8 mouse cellular contexts compared by ENCODE assay signal in the genomic region with DNA sequence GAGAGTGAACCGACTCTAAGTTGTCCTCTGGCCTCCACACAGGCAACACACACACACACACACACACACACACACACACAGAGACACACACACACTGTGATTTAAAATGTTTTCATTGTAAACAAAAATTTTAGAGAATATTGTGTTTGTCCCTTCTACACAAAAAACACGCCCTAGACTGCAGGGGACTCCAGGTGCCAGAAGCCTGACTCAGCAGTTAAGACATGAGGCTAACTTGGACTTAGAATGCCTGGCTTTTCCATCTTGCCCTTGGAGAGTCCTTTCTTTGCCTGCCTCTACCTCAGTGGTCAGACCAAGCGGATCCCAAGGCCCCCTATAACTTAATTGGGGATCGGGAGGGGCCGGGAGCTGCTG. TPM values are rescaled to one million over a fixed set of nuclear protein-coding genes. Genes with fewer than 3 reads are reported as not detected.
DNase-seq lines count a peak whose midpoint lies in the region; ATAC-seq and TF ChIP-seq lines count a peak whose summit lies in the region.

No protein-coding gene starts in this region.

- TF ChIP-seq CTCF in layer of hippocampus, adult 2 months (conservative IDR thresholded peaks at IDR 0.05) = no peak
- no peak for TF ChIP-seq CTCF in liver, adult 2 months (IDR thresholded peaks at IDR 0.05; ENCODE audit: low read depth, low read length)

- 2% methylated on average over 5 of the region's 5 CpGs for WGBS in forebrain, embryonic 13.5 days
- WGBS in liver, adult 2 months = 19% methylated on average over 5 of the region's 5 CpGs
- WGBS in stomach, embryonic 16.5 days = 10% methylated on average over 5 of the region's 5 CpGs

- peaks cover 25% of the 10 kb centered on the region for H3K4me1 ChIP-seq in forebrain, embryonic 13.5 days
- H3K4me1 ChIP-seq in liver, adult 2 months (ENCODE audit: control insufficient read depth, insufficient read depth, low read length) = peaks cover 6% of the 10 kb centered on the region; the same call in 1 of the 2 replicates
- H3K4me1 ChIP-seq in stomach, embryonic 16.5 days (ENCODE audit: control insufficient read depth, insufficient read depth, low read length) = peaks cover 6% of the 10 kb centered on the region

- no peak for TF ChIP-seq POLR2A in liver, adult 2 months (IDR thresholded peaks at IDR 0.05; ENCODE audit: extremely low read depth, insufficient read depth, low read length)

- peak overlapping the region; percentile 98 for H3K27ac ChIP-seq in layer of hippocampus, adult 2 months
- H3K27ac ChIP-seq in forebrain, embryonic 13.5 days = peak overlapping the region; percentile 83
- no peak overlapping the region for H3K27ac ChIP-seq in liver, adult 2 months (replicated peaks; ENCODE audit: insufficient read depth, low read depth, low read length)
- no peak overlapping the region for H3K27ac ChIP-seq in stomach, embryonic 16.5 days (ENCODE audit: low read length)

- peak overlapping the region; percentile 93 for H3K9ac ChIP-seq in forebrain, embryonic 13.5 days
- no peak overlapping the region; the same call in 1 of the 2 replicates for H3K9ac ChIP-seq in liver, adult 2 months (ENCODE audit: low read depth, low read length)
- H3K9ac ChIP-seq in stomach, embryonic 16.5 days (ENCODE audit: low read length) = peak overlapping the region; percentile 89

- H3K4me3 ChIP-seq in layer of hippocampus, adult 2 months = peak overlapping the region; percentile 81
- peak overlapping the region; percentile 87 for H3K4me3 ChIP-seq in forebrain, embryonic 13.5 days
- H3K4me3 ChIP-seq in liver, adult 2 months (ENCODE audit: insufficient read depth, low read depth, low read length) = peak overlapping the region; percentile 55; the same call in 1 of the 2 replicates
- H3K4me3 ChIP-seq in stomach, embryonic 16.5 days (replicated peaks; ENCODE audit: low read length) = peak overlapping the region; percentile 67

- peak in 1 of 2 experiments; percentile 31 for DNase-seq in layer of hippocampus, adult 2 months (ENCODE audit: low spot score in 2 of 2)
- DNase-seq in layer of hippocampus, postnatal 10 days (ENCODE audit: low spot score in 2 of 2) = no peak
- peak; percentile 54 for DNase-seq in adipocyte (ENCODE audit: low spot score)
- DNase-seq in liver, adult 2 months (ENCODE audit: extremely low read depth, low read depth, low spot score) = no peak

- no peaks in the 10 kb centered on the region for H3K9me3 ChIP-seq in forebrain, embryonic 13.5 days (replicated peaks)
- H3K9me3 ChIP-seq in stomach, embryonic 16.5 days (replicated peaks; ENCODE audit: control insufficient read depth, low read length) = no peaks in the 10 kb centered on the region

- peaks cover 5% of the 10 kb centered on the region; the same call in 1 of the 2 replicates for H3K27me3 ChIP-seq in forebrain, embryonic 13.5 days
- peaks cover 5% of the 10 kb centered on the region for H3K27me3 ChIP-seq in liver, adult 2 months (ENCODE audit: control insufficient read depth, insufficient read depth, low read length)
- H3K27me3 ChIP-seq in stomach, embryonic 16.5 days (ENCODE audit: control insufficient read depth, insufficient read depth, low read length) = peaks cover 7% of the 10 kb centered on the region

- no peaks in the 10 kb centered on the region for H3K79me2 ChIP-seq in liver, adult 2 months (ENCODE audit: control insufficient read depth, insufficient read depth, low read length)

- H3K4me2 ChIP-seq in forebrain, embryonic 13.5 days = peak overlapping the region; percentile 85
- H3K4me2 ChIP-seq in stomach, embryonic 16.5 days (ENCODE audit: low read depth, low read length) = peak overlapping the region; percentile 92

- H3K36me3 ChIP-seq in forebrain, embryonic 13.5 days (ENCODE audit: poor library complexity, severe bottlenecking) = 0 out of 2 replicates have a peak, but pooled peaks cover 3% of the 10 kb centered on the region
- H3K36me3 ChIP-seq in liver, adult 2 months (ENCODE audit: control insufficient read depth, insufficient read depth, low read length) = no peaks in the 10 kb centered on the region
- no peaks in the 10 kb centered on the region for H3K36me3 ChIP-seq in stomach, embryonic 16.5 days (ENCODE audit: control insufficient read depth, insufficient read depth, low read length)

- peak; percentile 23 for ATAC-seq in forebrain, embryonic 13.5 days
- no peak for ATAC-seq in stomach, embryonic 16.5 days (ENCODE audit: insufficient read depth, low FRiP score)
- ATAC-seq in granulocyte monocyte progenitor cell, adult 5-6 weeks (replicated peaks; ENCODE audit: poor library complexity, severe bottlenecking) = no peak
- no peak for ATAC-seq in CD4-positive, CD25-positive, alpha-beta regulatory T cell, adult 4 months

RNA-seq across cellular contexts. Expression of a gene that starts 0.9 kb away (rescaled TPM):
- 100 to 1,000 TPM; 113 to 117 TPM for total RNA-seq in layer of hippocampus, adult 2 months (2021)
- 10 to 100 TPM; 36.3 to 42.2 TPM for total RNA-seq in layer of hippocampus, postnatal 10 days (2021)
- polyA plus RNA-seq in forebrain, embryonic 13.5 days (2015; fragmentation: Nextera tagmentation; extraction: Ambion mirVana) = 26.9 and 28.1 TPM in 2 replicates
- 0.47 and 0.65 TPM in 2 replicates for total RNA-seq in liver, adult 2 months (2014; rRNA removed)
- 0.16 and 0.80 TPM in 2 replicates for polyA plus RNA-seq in liver, adult 2 months (2012; rRNA removed)
- 16.7 and 18.2 TPM in 2 replicates for polyA plus RNA-seq in stomach, embryonic 16.5 days (2015; fragmentation: Nextera tagmentation; extraction: Ambion mirVana)
- total RNA-seq in granulocyte monocyte progenitor cell, adult 5-6 weeks (2014; fragmentation: Nextera tagmentation) = 1.0 and 1.5 TPM in 2 replicates
- total RNA-seq in granulocyte monocyte progenitor cell, adult 5-6 weeks (2017) = 0.36 and 2.5 TPM in 2 replicates
- under 1 TPM in 1 of 2 experiments, not detected in 1; 0.38 TPM for polyA plus RNA-seq in CD4-positive, CD25-positive, alpha-beta regulatory T cell, adult 4 months (2017; shearing (Covaris generic))

RNA-seq across cellular contexts. Expression of a gene that starts 4.1 kb away (rescaled TPM):
- 1 to 10 TPM; 2.1 to 2.7 TPM for total RNA-seq in layer of hippocampus, adult 2 months (2021)
- total RNA-seq in layer of hippocampus, postnatal 10 days (2021) = 1 to 10 TPM; 2.2 to 2.4 TPM
- 2.9 and 3.0 TPM in 2 replicates for polyA plus RNA-seq in forebrain, embryonic 13.5 days (2015; fragmentation: Nextera tagmentation; extraction: Ambion mirVana)
- 0.09 and 0.20 TPM in 2 replicates for total RNA-seq in liver, adult 2 months (2014; rRNA removed)
- 0.02 TPM in 1 of 2 replicates, not detected in the other for polyA plus RNA-seq in liver, adult 2 months (2012; rRNA removed)
- 12.0 and 12.2 TPM in 2 replicates for polyA plus RNA-seq in stomach, embryonic 16.5 days (2015; fragmentation: Nextera tagmentation; extraction: Ambion mirVana)
- total RNA-seq in granulocyte monocyte progenitor cell, adult 5-6 weeks (2014; fragmentation: Nextera tagmentation) = not detected in 2 replicates
- total RNA-seq in granulocyte monocyte progenitor cell, adult 5-6 weeks (2017) = not detected in 2 replicates
- not detected for polyA plus RNA-seq in CD4-positive, CD25-positive, alpha-beta regulatory T cell, adult 4 months (2017; shearing (Covaris generic))

Comparison
In these comparisons a context has a peak if more than half of its experiments do, and no peak if none do; other contexts are left out.
1. H3K27ac ChIP-seq: peak in layer of hippocampus, adult 2 months (single experiment) and forebrain, embryonic 13.5 days (single experiment); none in liver, adult 2 months (single experiment) and stomach, embryonic 16.5 days (single experiment).
2. RNA of a gene that starts 0.9 kb away (total RNA-seq): 113 to 117 TPM in layer of hippocampus, adult 2 months and 36.3 to 42.2 TPM in layer of hippocampus, postnatal 10 days; 0.36 to 2.5 TPM in granulocyte monocyte progenitor cell, adult 5-6 weeks and 0.47 to 0.65 TPM in liver, adult 2 months; every median in the first group is over 10 times any median in the second.
3. Peak in every context shown above with its lines, with median percentiles within 50 percentile points of each other: H3K4me3 ChIP-seq.